Mouse (Mus musculus): Measurements from ENCODE around the gene Crxos.

GRCm38 (mm10) chr7:15948381-15948941 is 66.0 kb downstream of the Crxos start:
- TF ChIP-seq POLR2A (IDR thresholded peaks at IDR 0.05; ENCODE audit: low read depth, low read length): no peak
- peak; percentile 87 for TF ChIP-seq CTCF (IDR thresholded peaks at IDR 0.05; ENCODE audit: extremely low read depth, insufficient read length, insufficient replicate concordance, low read depth, low read length)
